Mouse (Mus musculus) brain, embryonic 18.5 days (tissue): Measurements from ENCODE around the gene 4833427G06Rik.
"Not testable (repeated sequence)": the region's sequence is repeated elsewhere in the genome, so short reads cannot be mapped to it uniquely, and the experiment has no call there.

Experiments used
- DNase-seq: peaks from one replicate; pipeline ENCODE4 v3.0.0-alpha.2; 2012; ENCODE audit warnings: low read depth, low spot score

The 4833427G06Rik gene

GRCm38 (mm10) chr9:51101756-51102425 lies at the start of gene 4833427G06Rik:
TSS of gene 4833427G06Rik (minus strand) at chr9:51102078.
- DNase-seq: no peak

DNA sequence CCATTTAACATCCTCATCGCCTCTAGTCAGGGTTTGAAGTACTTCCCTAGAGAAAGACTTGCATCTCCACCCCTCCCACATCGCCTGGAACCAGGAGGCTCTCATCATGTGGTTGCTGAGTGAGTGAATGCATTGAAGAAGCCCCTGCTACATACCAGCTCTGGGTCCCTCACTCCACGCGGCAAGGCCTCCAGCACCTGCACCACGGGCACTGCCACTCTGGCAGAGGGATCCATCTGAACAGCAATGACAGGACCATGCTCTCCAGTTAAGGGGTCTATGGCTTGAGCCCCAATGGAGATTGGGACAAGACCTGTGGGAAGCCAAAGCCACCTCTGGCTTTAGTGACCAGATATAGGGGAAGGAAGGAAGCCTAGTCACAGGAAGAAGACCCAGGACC lies 45.4 kb upstream of the 4833427G06Rik start:
- DNase-seq: no peak

DNA sequence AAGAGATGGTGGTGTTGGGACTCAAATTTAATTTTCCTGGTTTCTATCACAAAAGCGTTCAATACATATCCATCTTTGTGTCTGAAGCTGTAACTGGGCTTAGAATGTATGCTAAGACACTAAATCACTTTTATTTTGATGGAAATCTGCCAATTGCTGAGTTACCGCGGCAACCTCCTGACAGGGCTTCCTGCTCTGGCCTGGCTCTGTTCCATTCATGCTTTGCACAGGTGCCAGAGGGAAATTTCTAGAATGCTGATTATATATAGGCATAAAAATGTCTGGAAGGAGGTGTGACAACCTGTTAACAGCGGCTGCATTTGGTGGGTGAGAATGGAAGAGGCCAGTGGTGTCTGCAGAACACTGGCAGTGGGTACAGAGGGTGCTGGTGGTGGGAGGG lies 44.6 kb upstream of the 4833427G06Rik start:
- DNase-seq: no peak

- no peak for DNase-seq
These were observed 42.3 kb upstream of the 4833427G06Rik start for GRCm38 (mm10) chr9:51144218-51144617.

DNA sequence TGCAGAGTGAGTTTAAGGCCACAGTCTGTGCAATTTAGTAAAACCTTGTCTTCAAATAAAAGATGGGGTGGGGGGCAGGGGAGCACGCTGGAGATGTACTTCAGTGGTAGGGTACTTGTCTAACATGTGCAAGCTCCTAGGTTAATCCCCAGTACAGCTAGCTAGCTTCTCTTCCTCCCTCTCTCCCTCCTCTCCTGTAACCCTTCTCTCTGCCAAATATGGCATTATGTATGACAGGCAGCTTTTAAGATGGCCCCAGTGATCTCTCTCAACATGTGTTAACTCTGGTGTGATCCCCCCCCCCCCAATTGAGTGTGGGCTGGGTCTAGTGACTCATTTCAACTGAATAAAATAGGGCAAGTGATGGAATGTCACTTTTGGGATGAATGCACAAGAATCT lies 41.6 kb upstream of the 4833427G06Rik start:
- no peak for DNase-seq

DNA sequence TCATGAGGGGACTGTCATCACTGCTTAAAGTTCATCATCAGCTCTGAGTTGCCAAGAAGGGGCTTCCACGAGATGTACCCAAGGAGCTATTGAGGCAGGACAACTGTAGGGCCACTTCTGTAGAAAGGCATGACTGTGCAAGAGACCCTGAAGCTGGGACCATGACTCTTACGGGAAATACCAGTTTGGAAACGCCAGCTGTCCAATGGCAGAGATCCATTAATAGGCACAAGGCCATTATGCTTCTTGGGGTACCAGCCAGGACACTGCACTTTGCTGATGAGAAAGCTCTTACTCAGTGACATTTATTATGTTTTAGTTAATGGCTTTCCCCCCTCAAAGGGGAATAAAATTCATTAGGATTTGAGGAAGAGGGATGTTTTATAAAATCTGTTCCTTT lies 38.8 kb upstream of the 4833427G06Rik start:
- DNase-seq: no peak

DNA sequence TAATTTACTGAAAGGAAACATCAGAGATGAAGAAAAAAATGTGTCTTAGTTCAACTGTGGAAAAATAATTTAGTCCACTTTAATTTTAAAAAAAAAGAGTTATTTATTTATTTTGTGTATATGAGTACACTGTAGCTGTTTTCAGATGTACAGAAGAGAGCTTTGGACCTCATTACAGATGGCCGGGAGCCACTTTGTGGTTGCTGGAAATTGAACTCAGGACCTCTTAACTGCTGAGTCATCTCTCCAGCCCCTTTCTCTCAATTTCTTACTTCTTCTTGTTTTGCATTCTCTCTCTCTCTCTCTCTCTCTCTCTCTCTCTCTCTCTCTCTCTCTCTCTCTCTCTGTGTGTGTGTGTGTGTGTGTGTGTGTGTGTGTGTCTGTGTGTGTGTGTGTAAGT lies 37.5 kb upstream of the 4833427G06Rik start:
- DNase-seq: not testable (repeated sequence)

- no peak for DNase-seq
These were observed 36.4 kb upstream of the 4833427G06Rik start for GRCm38 (mm10) chr9:51138301-51138700.

DNA sequence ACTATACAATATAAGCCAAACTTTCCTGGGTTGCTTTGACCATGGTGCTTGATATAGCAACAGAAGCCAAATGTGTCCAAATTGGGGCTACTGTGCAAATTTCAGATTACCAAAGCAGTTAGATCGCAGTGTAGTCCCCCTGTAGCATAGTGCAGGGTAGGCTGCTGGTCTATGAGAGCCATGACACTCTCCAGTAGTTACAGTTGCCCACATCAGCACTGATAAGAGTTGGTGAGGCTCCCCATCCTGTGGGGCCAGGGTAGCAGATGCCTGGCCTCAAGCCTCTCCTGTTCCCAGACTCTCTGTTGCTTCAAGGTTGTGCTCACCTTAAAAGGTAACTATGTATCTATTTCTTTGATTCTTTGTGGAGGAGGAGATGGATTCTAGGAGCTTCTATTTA lies 36.0 kb upstream of the 4833427G06Rik start:
- no peak for DNase-seq

DNA sequence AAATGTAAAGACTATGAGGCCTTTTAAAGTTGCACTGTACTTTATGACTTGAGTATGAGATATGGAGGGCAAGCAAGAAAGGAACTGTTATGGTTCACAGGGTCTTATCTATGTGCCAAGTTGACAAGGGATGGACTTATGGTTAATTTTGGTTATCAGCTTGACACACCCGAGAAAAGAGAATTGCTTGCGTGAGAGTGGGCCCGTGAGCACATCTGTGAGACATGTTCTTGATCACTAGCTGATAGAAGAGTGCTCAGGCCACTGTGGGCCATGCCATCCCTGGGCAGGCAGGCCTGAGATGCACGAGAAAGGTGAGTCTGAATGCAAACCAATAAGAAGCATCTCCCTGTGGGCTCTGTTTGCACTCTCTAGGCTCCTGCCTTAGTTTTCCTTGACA lies 35.6 kb upstream of the 4833427G06Rik start:
- no peak for DNase-seq

GRCm38 (mm10) chr9:51136985-51137384 lies 35.1 kb upstream of the 4833427G06Rik start:
- DNase-seq: no peak

DNA sequence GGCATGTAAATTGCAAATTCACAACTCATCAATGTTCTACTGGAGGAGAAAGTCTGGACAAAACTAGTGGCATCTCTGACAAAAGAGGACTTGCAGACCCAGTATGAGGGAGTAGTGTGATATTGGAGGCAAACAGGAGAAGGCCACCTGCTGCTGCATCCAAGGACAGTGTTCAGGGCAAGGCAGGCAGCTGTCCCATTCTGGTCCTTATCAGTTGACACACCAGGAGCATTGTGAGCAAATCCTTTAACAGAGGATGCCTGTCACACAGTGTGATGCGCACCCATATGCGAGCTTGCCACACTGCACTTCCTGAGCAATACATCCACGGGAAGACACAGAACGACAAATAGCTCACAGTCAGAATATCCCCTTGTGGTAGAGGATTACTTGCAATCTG lies 12.9 kb upstream of the 4833427G06Rik start:
- no peak for DNase-seq

GRCm38 (mm10) chr9:51105751-51106150 lies 3.9 kb upstream of the 4833427G06Rik start:
- DNase-seq: no peak

- DNase-seq: no peak
These were observed 2.1 kb upstream of the 4833427G06Rik start for GRCm38 (mm10) chr9:51103808-51104514.

- DNase-seq: no peak
These were observed 1.3 kb upstream of the 4833427G06Rik start for GRCm38 (mm10) chr9:51102963-51103807.

GRCm38 (mm10) chr9:51096306-51096705 lies 5.6 kb downstream of the 4833427G06Rik start:
- DNase-seq: no peak

DNA sequence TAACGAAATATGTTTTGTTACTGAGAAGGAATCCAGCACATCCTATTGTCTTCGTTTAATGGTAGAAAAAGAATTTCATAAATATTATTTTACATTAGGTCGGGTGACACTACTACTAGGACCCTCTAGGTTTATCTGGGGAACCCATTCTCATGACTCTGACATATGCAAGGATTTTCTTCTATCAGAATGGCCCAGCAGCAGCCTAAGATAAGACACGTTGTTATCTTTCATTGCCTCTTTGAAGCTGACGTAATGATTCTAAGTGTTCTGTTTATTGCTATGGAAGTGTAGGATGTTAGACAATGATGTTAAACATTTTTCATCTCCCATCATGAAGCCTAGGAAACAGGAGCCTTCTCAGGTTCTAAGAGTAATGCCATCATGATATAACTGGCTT lies 8.2 kb downstream of the 4833427G06Rik start:
- DNase-seq: no peak

DNA sequence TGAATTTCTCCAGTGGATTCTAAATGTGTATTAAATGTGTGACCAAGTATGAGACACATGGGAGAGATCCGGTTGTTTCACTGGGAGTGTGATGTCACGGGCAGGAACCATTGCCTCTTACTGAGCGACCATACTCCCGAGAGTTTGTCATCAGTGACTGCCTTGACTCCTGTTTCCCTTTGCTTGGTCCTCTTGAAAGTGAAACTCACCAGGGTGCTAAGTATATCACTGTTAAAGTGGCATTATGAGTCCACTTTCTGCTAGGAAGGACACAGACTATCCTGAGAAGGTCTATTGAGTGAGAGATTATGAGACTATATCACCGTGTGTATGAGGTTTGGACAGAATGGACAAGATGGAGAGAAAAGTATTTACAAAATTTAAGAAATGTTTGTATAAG lies 20.3 kb downstream of the 4833427G06Rik start:
- DNase-seq: no peak

- no peak for DNase-seq
These were observed 24.9 kb downstream of the 4833427G06Rik start, which contains the start of gene Layn for GRCm38 (mm10) chr9:51076979-51077315. TSS of gene Layn (minus strand) at chr9:51077094.

DNA sequence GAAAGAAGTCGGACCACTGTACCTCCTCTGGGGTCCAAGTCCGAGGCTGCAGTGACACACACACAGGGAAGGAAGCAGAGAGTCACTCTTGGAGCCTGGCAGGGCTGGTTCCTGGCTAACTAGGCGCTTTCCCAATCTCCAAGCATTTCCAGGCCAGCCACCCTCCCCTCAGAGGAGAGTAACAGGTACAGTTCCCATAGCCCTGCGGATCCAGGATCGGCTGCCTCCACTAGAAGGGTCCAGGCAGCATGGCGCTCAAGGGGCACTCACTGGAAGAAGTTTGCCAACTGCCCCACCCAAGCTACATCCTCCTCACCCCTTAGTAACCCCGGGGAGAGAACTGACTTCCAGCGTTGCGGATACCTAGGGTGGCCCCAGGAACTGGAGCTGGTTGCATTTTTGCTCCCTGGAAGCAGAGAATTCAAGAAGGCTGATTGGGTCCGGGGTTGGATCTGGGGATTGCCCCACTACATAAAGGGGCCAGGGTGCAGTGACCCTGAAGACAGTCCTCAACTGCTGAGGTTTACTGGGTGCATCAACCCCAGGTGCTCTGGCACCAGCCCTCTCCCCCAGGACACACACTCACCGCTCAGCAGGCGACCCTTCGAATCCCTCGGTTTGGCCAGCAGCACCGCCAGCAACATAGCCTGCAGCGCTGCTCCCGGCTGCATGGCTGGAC lies 25.4 kb downstream of the 4833427G06Rik start:
- DNase-seq: no peak

GRCm38 (mm10) chr9:51075780-51076179 lies 26.1 kb downstream of the 4833427G06Rik start:
- DNase-seq: no peak

DNA sequence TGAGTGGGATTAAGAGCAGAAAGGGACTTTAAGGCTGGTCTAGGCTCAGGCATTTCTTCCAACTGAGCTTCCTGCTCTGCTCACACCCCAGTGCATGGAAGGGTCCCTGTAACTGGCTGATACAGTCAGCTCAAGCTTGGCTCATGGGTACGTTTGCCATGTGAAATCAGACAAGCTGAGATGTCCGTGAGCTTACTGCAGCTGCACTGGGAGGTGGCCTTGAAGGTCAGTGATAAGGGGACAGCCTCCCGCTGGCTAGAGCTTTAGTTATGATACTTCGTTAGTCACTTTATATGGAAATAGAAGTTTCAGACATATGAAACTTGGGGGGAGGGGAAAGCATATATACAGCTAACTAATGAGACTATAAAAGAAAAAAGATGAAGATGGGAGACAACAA lies 31.1 kb downstream of the 4833427G06Rik start:
- no peak for DNase-seq
